Mouse (Mus musculus) lung, postnatal 0 days (tissue): ENCODE data around the gene Cables2. TPM values are rescaled to one million over a fixed set of nuclear protein-coding genes. Genes with fewer than 3 reads are reported as not detected.

Experiments
- ATAC-seq: fragments of 200-750 bp; cut with Nextera tagmentation; 2 replicates; pipeline ENCODE4 v1.8.0; 2017; ENCODE audit warnings: moderate library complexity
- DNase-seq: peaks from one replicate; pipeline ENCODE4 v3.0.0-alpha.2; 2016; ENCODE audit warnings: low spot score
- H3K27ac ChIP-seq: fragments of 300-500 bp; sonication (generic); 2 replicates; pipeline ENCODE4 v1.5.1; 2014; ENCODE audit warnings: antibody characterized with exemption, mild to moderate bottlenecking, low read length, mixed read lengths
- H3K27me3 ChIP-seq: fragments of 300-500 bp; sonication (generic); replicated peaks from 2 replicates; pipeline ENCODE4 v1.6.1; 2014; ENCODE audit warnings: low read length, mixed read lengths; ENCODE audit not compliant: insufficient read depth
- H3K36me3 ChIP-seq: fragments of 300-500 bp; sonication (generic); 2 replicates; pipeline ENCODE4 v1.6.1; 2014; ENCODE audit warnings: low read length, mixed read lengths; ENCODE audit not compliant: insufficient read depth
- H3K4me1 ChIP-seq: fragments of 300-500 bp; sonication (generic); 2 replicates; pipeline ENCODE4 v1.6.1; 2014; ENCODE audit warnings: antibody characterized with exemption, low read depth, low read length, mixed read lengths; ENCODE audit not compliant: insufficient read depth
- H3K4me2 ChIP-seq: fragments of 300-500 bp; sonication (generic); replicated peaks from 2 replicates; pipeline ENCODE4 v1.6.1; 2014; ENCODE audit warnings: low read depth, mild to moderate bottlenecking, low read length, moderate library complexity, mixed read lengths
- H3K4me3 ChIP-seq: fragments of 300-500 bp; sonication (generic); 2 replicates; pipeline ENCODE4 v1.5.1; 2014; ENCODE audit warnings: low read depth, low read length
- H3K9ac ChIP-seq: fragments of 300-500 bp; sonication (generic); replicated peaks from 2 replicates; pipeline ENCODE4 v1.6.1; 2014; ENCODE audit warnings: low read depth, mild to moderate bottlenecking
- H3K9me3 ChIP-seq: fragments of 300-500 bp; sonication (generic); 2 replicates; pipeline ENCODE4 v1.6.1; 2016; ENCODE audit warnings: low read length, mixed read lengths
- CTCF ChIP-seq: IDR thresholded peaks from 2 replicates; pipeline ENCODE4 v1.5.1; 2016; ENCODE audit warnings: antibody characterized with exemption, mild to moderate bottlenecking
- EP300 ChIP-seq: IDR thresholded peaks from 2 replicates; pipeline ENCODE4 v1.6.1; 2016; ENCODE audit warnings: antibody characterized with exemption, mild to moderate bottlenecking, control low read depth
- WGBS: fragments of 180-500 bp; shearing (Covaris S2); extraction: QIAGEN DNeasy Blood & Tissue Kit; methylation state at CpG from one replicate; pipeline ENCODE4 v1.1.7; 2014; 5-methylcytosine and 5-hydroxymethylcytosine counted together
- polyA plus RNA-seq: library from polyadenylated mRNA; unstranded; fragments of >200 nt; fragmentation: Nextera tagmentation; extraction: Ambion mirVana; gene quantifications from 2 replicates; pipeline ENCODE4 v1.2.1, GENCODE M21; 2015

Cables2 gene
- polyA plus RNA-seq, 1 experiment from 2014 or later: 15.5 TPM

- no peak for TF ChIP-seq EP300
- TF ChIP-seq CTCF: no peak
- Histone ChIP-seq H3K9ac (peak overlapping the region; percentile 65), H3K9me3 (no peaks in the 10 kb centered on the region), H3K36me3 (peaks cover 14% of the 10 kb centered on the region), H3K4me2 (peak overlapping the region; percentile 87), H3K27me3 (no peaks in the 10 kb centered on the region), H3K27ac (no peak overlapping the region), H3K4me3 (peak overlapping the region; percentile 68), H3K4me1 (peaks cover 8% of the 10 kb centered on the region; the same call in 1 of the 2 replicates)
- DNase-seq (no peak), ATAC-seq (no peak)
- 50% methylated on average over 11 of the region's 11 CpGs for WGBS
These were observed 15.1 kb downstream of the Cables2 start for GRCm38 (mm10) chr2:180257963-180258865.

DNA sequence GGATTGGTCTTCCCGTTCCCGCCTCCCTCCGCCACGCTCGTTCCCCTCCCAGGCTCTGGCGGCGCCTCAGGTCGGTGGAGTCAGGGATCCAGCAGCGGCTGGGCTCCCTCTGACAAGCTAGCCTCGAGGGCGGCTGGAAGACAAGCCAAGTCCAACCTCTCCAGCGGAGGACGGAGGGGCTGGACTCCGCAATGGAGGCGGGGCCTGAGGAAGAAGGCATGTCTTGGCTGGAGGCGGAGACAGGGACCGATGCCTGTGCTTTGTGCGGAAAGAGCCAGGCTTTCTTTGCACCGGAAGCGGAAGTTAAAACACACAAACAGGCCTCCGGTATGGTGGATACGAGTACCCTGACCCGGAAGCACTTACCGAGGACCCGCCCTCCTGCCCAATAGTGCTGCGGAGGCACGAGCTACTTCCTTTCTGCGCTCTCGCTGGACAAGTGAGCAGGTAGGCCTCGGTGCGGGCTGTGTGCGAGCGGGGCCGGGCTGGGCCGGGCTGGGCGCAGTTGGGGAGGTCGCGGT lies 16.2 kb downstream of the Cables2 start, which contains the start of gene Rps21:
Gene Rps21, plus strand, starts transcription at position 377 of the 521 bp plus-strand sequence.
- peaks cover 3% of the 10 kb centered on the region; the same call in 1 of the 2 replicates for H3K36me3 ChIP-seq
- peak within 1 kb of the TSS; percentile 87 for H3K4me2 ChIP-seq
- peaks cover 8% of the 10 kb centered on the region; the same call in 1 of the 2 replicates for H3K4me1 ChIP-seq
- no peaks in the 10 kb centered on the region for H3K9me3 ChIP-seq
- peak within 1 kb of the TSS; percentile 68 for H3K4me3 ChIP-seq
- ATAC-seq (peak; percentile 97), DNase-seq (peak; percentile 100)
- H3K9ac ChIP-seq: peak within 1 kb of the TSS; percentile 65
- H3K27ac ChIP-seq: peak within 1 kb of the TSS; percentile 91
- WGBS: under 1% methylated on average over 38 of the region's 38 CpGs
- H3K27me3 ChIP-seq: no peaks in the 10 kb centered on the region
- TF ChIP-seq EP300 (peak; percentile 32; the same call in 1 of the 2 replicates), CTCF (peak; percentile 29)

GRCm38 (mm10) chr2:180256296-180257000 lies 16.8 kb downstream of the Cables2 start:
- Histone ChIP-seq H3K27ac (peak overlapping the region; percentile 91), H3K4me3 (peak overlapping the region; percentile 68), H3K9me3 (no peaks in the 10 kb centered on the region), H3K36me3 (peaks cover 3% of the 10 kb centered on the region; the same call in 1 of the 2 replicates), H3K4me1 (peaks cover 8% of the 10 kb centered on the region; the same call in 1 of the 2 replicates), H3K4me2 (peak overlapping the region; percentile 87), H3K9ac (peak overlapping the region; percentile 36), H3K27me3 (no peaks in the 10 kb centered on the region)
- ATAC-seq: peak; percentile 55
- no peak for DNase-seq
- TF ChIP-seq EP300: no peak
- no peak for TF ChIP-seq CTCF
- WGBS: 22% methylated on average over 26 of the region's 26 CpGs

- Histone ChIP-seq H3K4me2 (no peak overlapping the region), H3K27me3 (no peaks in the 10 kb centered on the region), H3K27ac (no peak overlapping the region), H3K36me3 (no peaks in the 10 kb centered on the region; the same call in 1 of the 2 replicates), H3K4me3 (no peak overlapping the region), H3K9ac (no peak overlapping the region), H3K9me3 (no peaks in the 10 kb centered on the region), H3K4me1 (peaks cover 11% of the 10 kb centered on the region; the same call in 1 of the 2 replicates)
- WGBS: 78% methylated on average over 9 of the region's 9 CpGs
- DNase-seq (no peak), ATAC-seq (no peak)
- TF ChIP-seq CTCF: no peak
- TF ChIP-seq EP300: no peak
These were observed 17.6 kb downstream of the Cables2 start for GRCm38 (mm10) chr2:180255701-180256100.

- TF ChIP-seq CTCF (no peak), EP300 (no peak)
- WGBS: 84% methylated on average over 5 of the region's 5 CpGs
These were observed 18.7 kb downstream of the Cables2 start for GRCm38 (mm10) chr2:180254436-180255209.

More at GRCm38 (mm10) chr2:180254436-180255209, 18.7 kb downstream of the Cables2 start:
- Histone ChIP-seq H3K9me3 (no peaks in the 10 kb centered on the region), H3K36me3 (no peaks in the 10 kb centered on the region), H3K9ac (no peak overlapping the region), H3K27me3 (no peaks in the 10 kb centered on the region), H3K4me2 (no peak overlapping the region), H3K4me3 (no peak overlapping the region), H3K4me1 (peaks cover 11% of the 10 kb centered on the region; the same call in 1 of the 2 replicates), H3K27ac (no peak overlapping the region)
- ATAC-seq: no peak
- DNase-seq: no peak
